ENCODE assay signal across 10 mouse cellular contexts in genomic region chr6:134930383-134930782, GRCm38 (mm10). TPM values are rescaled to one million over a fixed set of nuclear protein-coding genes. Genes with fewer than 3 reads are reported as not detected.
DNase-seq lines count a peak whose midpoint lies in the region; ATAC-seq and TF ChIP-seq lines count a peak whose summit lies in the region.
"Had no signal": no experiment of that assay in that cellular context is flagged by ENCODE, and none has a peak within 500 bp of the region (broad histone marks: within the 10 kb centered on the region; RNA-seq: fewer than 3 reads in every experiment).

No protein-coding gene starts in this region.

- H3K4me1 ChIP-seq in kidney, postnatal 0 days (replicated peaks; ENCODE audit: insufficient read depth, low read length), result peaks cover 10% of the 10 kb centered on the region; the same call in 1 of the 2 replicates
- peaks cover 5% of the 10 kb centered on the region; the same call in 1 of the 2 replicates for H3K4me1 ChIP-seq in embryonic fibroblast, embryonic 13.5 days (ENCODE audit: control insufficient read depth, insufficient read depth, low read length)
- peaks cover 9% of the 10 kb centered on the region for H3K4me1 ChIP-seq in intestine, embryonic 16.5 days (ENCODE audit: control insufficient read depth, insufficient read depth, low read length)

- no peaks in the 10 kb centered on the region for H3K9me3 ChIP-seq in kidney, postnatal 0 days (replicated peaks; ENCODE audit: low read length)
- H3K9me3 ChIP-seq in intestine, embryonic 16.5 days (ENCODE audit: control insufficient read depth, low read length), result no peaks in the 10 kb centered on the region

- H3K36me3 ChIP-seq in kidney, postnatal 0 days (ENCODE audit: insufficient read depth, low read length), result no peaks in the 10 kb centered on the region
- no peaks in the 10 kb centered on the region for H3K36me3 ChIP-seq in intestine, embryonic 16.5 days (ENCODE audit: control insufficient read depth, insufficient read depth, low read length)
- H3K36me3 ChIP-seq in myocyte (ENCODE audit: control insufficient read depth, insufficient read depth), result no peaks in the 10 kb centered on the region

- no peak overlapping the region for H3K9ac ChIP-seq in kidney, postnatal 0 days (ENCODE audit: low read depth, low read length)
- peak overlapping the region; percentile 60; the same call in 1 of the 2 replicates for H3K9ac ChIP-seq in intestine, embryonic 16.5 days (ENCODE audit: low read depth, low read length)

- TF ChIP-seq CTCF in kidney, postnatal 0 days (IDR thresholded peaks at IDR 0.05; ENCODE audit: low read depth), result no peak
- TF ChIP-seq CTCF in embryonic fibroblast, embryonic 13.5 days (IDR thresholded peaks at IDR 0.05; ENCODE audit: borderline replicate concordance, insufficient read depth, low read length), result no peak

- 71% methylated on average over 7 of the region's 7 CpGs for WGBS in kidney, postnatal 0 days
- whole genome bisulfite sequencing in intestine, embryonic 16.5 days, result 78% methylated on average over 7 of the region's 7 CpGs

- H3K4me3 ChIP-seq in kidney, postnatal 0 days (replicated peaks; ENCODE audit: low read depth, low read length), result 0 out of 2 replicates have a peak overlapping the region, but pooled peaks have one; percentile 12
- H3K4me3 ChIP-seq in embryonic fibroblast, embryonic 13.5 days (ENCODE audit: insufficient read depth, low read length), result peak overlapping the region; percentile 39
- peak overlapping the region; percentile 45; the same call in 1 of the 2 replicates for H3K4me3 ChIP-seq in intestine, embryonic 16.5 days (ENCODE audit: low read length)
- peak overlapping the region; percentile 81 for H3K4me3 ChIP-seq in myocyte

- no peak for DNase-seq in kidney, postnatal 0 days (ENCODE audit: low spot score)
- no peak for DNase-seq in kidney, adult 8-10 months
- no peak for DNase-seq in right cerebral cortex, adult 2 months (ENCODE audit: low spot score in 2 of 2)
- DNase-seq in testis, postnatal 14 days (ENCODE audit: low spot score), result no peak
- DNase-seq in thymus, postnatal 10 days (ENCODE audit: low spot score in 2 of 2), result no peak
- DNase-seq: cerebellum, adult 2 months; heart, postnatal 10 days had no signal

- no peak overlapping the region for H3K27ac ChIP-seq in kidney, postnatal 0 days
- no peak overlapping the region for H3K27ac ChIP-seq in embryonic fibroblast, embryonic 13.5 days (ENCODE audit: insufficient read depth, low read length)
- no peak overlapping the region for H3K27ac ChIP-seq in intestine, embryonic 16.5 days (ENCODE audit: low read length)

- no peak for ATAC-seq in kidney, postnatal 0 days (replicated peaks; ENCODE audit: low FRiP score, low read depth)
- no peak for ATAC-seq in intestine, embryonic 16.5 days

- H3ac ChIP-seq in myocyte (ENCODE audit: control insufficient read depth, insufficient read length), result no peak overlapping the region

- peaks cover 71% of the 10 kb centered on the region for H3K79me2 ChIP-seq in myocyte (ENCODE audit: control insufficient read depth, insufficient read depth)

- no peak for TF ChIP-seq POLR2A in embryonic fibroblast, embryonic 13.5 days (IDR thresholded peaks at IDR 0.05; ENCODE audit: low read depth, low read length)
- no peak for TF ChIP-seq POLR2A in myocyte (IDR thresholded peaks at IDR 0.05; ENCODE audit: insufficient read length, low read depth)

- peak overlapping the region; percentile 88 for H3K4me2 ChIP-seq in kidney, postnatal 0 days (ENCODE audit: low read length)
- peak overlapping the region; percentile 55 for H3K4me2 ChIP-seq in intestine, embryonic 16.5 days (ENCODE audit: low read depth, low read length)
- peak overlapping the region; percentile 56 for H3K4me2 ChIP-seq in myocyte (ENCODE audit: low read depth)

- no peaks in the 10 kb centered on the region for H3K27me3 ChIP-seq in kidney, postnatal 0 days (ENCODE audit: insufficient read depth, low read length)
- no peaks in the 10 kb centered on the region for H3K27me3 ChIP-seq in intestine, embryonic 16.5 days (replicated peaks; ENCODE audit: control insufficient read depth, insufficient read depth, low read length)
- no peaks in the 10 kb centered on the region for H3K27me3 ChIP-seq in myocyte (ENCODE audit: control insufficient read depth, insufficient read depth, insufficient read length)

TF ChIP-seq in myocyte, 11 proteins besides CTCF, POLR2A, EP300 and RAD21:
- TF ChIP-seq E2F4 (IDR thresholded peaks at IDR 0.05; ENCODE audit: insufficient read depth) (no peak), USF1 (IDR thresholded peaks at IDR 0.05; ENCODE audit: low read depth) (no peak), TCF12 (IDR thresholded peaks at IDR 0.05; ENCODE audit: insufficient read depth, poor library complexity, severe bottlenecking) (no peak), SRF (IDR thresholded peaks at IDR 0.05; ENCODE audit: control insufficient read depth, insufficient read length, low read depth) (no peak), MAX (IDR thresholded peaks at IDR 0.05; ENCODE audit: low read depth) (no peak)

RNA-seq across cellular contexts. Expression of gene Cdkn1b, which starts 10.2 kb away (rescaled TPM):
- 25.1 and 25.9 TPM in 2 replicates for polyA plus RNA-seq in kidney, postnatal 0 days (2015; fragmentation: Nextera tagmentation; extraction: Ambion mirVana)
- polyA plus RNA-seq in embryonic fibroblast, embryonic 13.5 days (2011; ENCODE audit: insufficient read length, low read depth, missing spikeins), result 34.1 and 59.8 TPM in 2 replicates
- polyA plus RNA-seq in intestine, embryonic 16.5 days (2015; fragmentation: Nextera tagmentation; extraction: Ambion mirVana), result 10.6 and 12.4 TPM in 2 replicates
- polyA plus RNA-seq in myocyte (2012; fragmentation: generic; extraction: Trizol), result 27.7 TPM

RNA-seq across cellular contexts. Expression of gene Gpr19, which starts 32.0 kb away (rescaled TPM):
- 11.1 and 12.1 TPM in 2 replicates for polyA plus RNA-seq in kidney, postnatal 0 days (2015; fragmentation: Nextera tagmentation; extraction: Ambion mirVana)
- polyA plus RNA-seq in embryonic fibroblast, embryonic 13.5 days (2011; ENCODE audit: insufficient read length, low read depth, missing spikeins), result 3.2 and 6.6 TPM in 2 replicates
- polyA plus RNA-seq in intestine, embryonic 16.5 days (2015; fragmentation: Nextera tagmentation; extraction: Ambion mirVana), result 8.1 and 9.5 TPM in 2 replicates
- 2.2 TPM for polyA plus RNA-seq in myocyte (2012; fragmentation: generic; extraction: Trizol)

RNA-seq across cellular contexts. Expression of gene Apold1, which starts 51.1 kb away (rescaled TPM):
- 4.4 and 4.5 TPM in 2 replicates for polyA plus RNA-seq in kidney, postnatal 0 days (2015; fragmentation: Nextera tagmentation; extraction: Ambion mirVana)
- 0.32 and 0.47 TPM in 2 replicates for polyA plus RNA-seq in embryonic fibroblast, embryonic 13.5 days (2011; ENCODE audit: insufficient read length, low read depth, missing spikeins)
- 2.8 and 3.5 TPM in 2 replicates for polyA plus RNA-seq in intestine, embryonic 16.5 days (2015; fragmentation: Nextera tagmentation; extraction: Ambion mirVana)
- 0.12 TPM for polyA plus RNA-seq in myocyte (2012; fragmentation: generic; extraction: Trizol)

Comparison
In these comparisons a context has a peak if more than half of its experiments do, and no peak if none do; other contexts are left out.
1. H3K4me3 ChIP-seq: peak in every context shown above with its lines; median percentile 81 in myocyte; 45 in intestine, embryonic 16.5 days; 39 in embryonic fibroblast, embryonic 13.5 days; 12 in kidney, postnatal 0 days.